In the genomic region with DNA sequence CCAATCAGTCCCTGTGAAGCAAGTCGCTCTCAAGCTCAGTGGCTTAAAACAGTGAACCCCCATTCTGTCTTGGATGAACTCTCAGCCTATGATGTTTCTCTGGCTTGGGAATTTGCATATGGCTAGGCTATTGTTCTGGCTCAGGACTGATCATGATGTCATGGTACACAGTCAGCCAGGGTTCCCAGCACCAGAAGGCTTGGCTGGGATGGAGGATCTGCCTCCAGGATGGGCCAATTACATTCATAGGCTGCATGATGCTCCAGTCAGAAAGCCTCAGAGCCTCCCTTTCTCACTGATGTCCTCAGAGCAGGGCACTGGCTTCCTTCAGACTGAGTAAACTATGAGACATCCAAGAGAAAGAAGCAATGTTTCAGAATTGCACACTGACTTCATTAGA, we compare ENCODE assay signal across 22 mouse cellular contexts.
DNase-seq lines count a peak whose midpoint lies in the region; ATAC-seq and TF ChIP-seq lines count a peak whose summit lies in the region.
"Had no signal": no experiment of that assay in that cellular context is flagged by ENCODE, and none has a peak within 500 bp of the region (broad histone marks: within the 10 kb centered on the region; RNA-seq: fewer than 3 reads in every experiment).

No protein-coding gene starts in this region.

- H3K36me3 ChIP-seq in liver, embryonic 11.5 days (ENCODE audit: control insufficient read depth, insufficient read depth, low read length), result no peaks in the 10 kb centered on the region
- H3K36me3 ChIP-seq: embryonic facial prominence, embryonic 15.5 days; forebrain, embryonic 12.5 days; heart, embryonic 15.5 days; hindbrain, embryonic 13.5 days; kidney, embryonic 15.5 days had no signal

- peaks cover 3% of the 10 kb centered on the region; the same call in 1 of the 2 replicates for H3K9me3 ChIP-seq in liver, embryonic 11.5 days (ENCODE audit: control insufficient read depth, low read length)

- no peak overlapping the region for H3K4me2 ChIP-seq in liver, embryonic 11.5 days
- H3K4me2 ChIP-seq: embryonic facial prominence, embryonic 15.5 days; forebrain, embryonic 12.5 days; heart, embryonic 15.5 days; hindbrain, embryonic 13.5 days; kidney, embryonic 15.5 days had no signal

- H3K27ac ChIP-seq in gastrocnemius, adult 2 months, result no peak overlapping the region
- no peak overlapping the region for H3K27ac ChIP-seq in liver, embryonic 11.5 days (ENCODE audit: low read depth, low read length)
- H3K27ac ChIP-seq: embryonic facial prominence, embryonic 15.5 days; forebrain, embryonic 12.5 days; heart, adult 2 months; heart, embryonic 15.5 days; hindbrain, embryonic 13.5 days; kidney, embryonic 15.5 days had no signal

- H3K4me3 ChIP-seq in gastrocnemius, adult 2 months, result no peak overlapping the region
- no peak overlapping the region for H3K4me3 ChIP-seq in liver, embryonic 11.5 days (ENCODE audit: low read depth, low read length)
- H3K4me3 ChIP-seq: embryonic facial prominence, embryonic 15.5 days; forebrain, embryonic 12.5 days; heart, adult 2 months; heart, embryonic 15.5 days; hindbrain, embryonic 13.5 days; kidney, embryonic 15.5 days had no signal

- peak; percentile 25 for DNase-seq in gastrocnemius, postnatal 14 days
- DNase-seq in gastrocnemius, adult 2 months, result no peak
- peak; percentile 9 for DNase-seq in heart, postnatal 25 days (ENCODE audit: low spot score)
- no peak for DNase-seq in heart, adult 8-10 months (ENCODE audit: low spot score)
- DNase-seq in Muller cell, postnatal 12 days (ENCODE audit: inconsistent ontology term), result peak; percentile 64
- DNase-seq in brain, adult 2 months (ENCODE audit: low read depth, low spot score), result peak; percentile 40
- DNase-seq in liver, embryonic 11.5 days (ENCODE audit: low spot score), result no peak
- no peak for DNase-seq in c-Kit-positive CD71-positive TER-119-positive erythroid progenitor cells, embryonic 14.5 days (ENCODE audit: low spot score)
- DNase-seq: adrenal gland, postnatal 14 days; cerebellum, adult 8-10 months; heart, adult 2 months; kidney, adult 2 months; kidney, postnatal 14 days had no signal

- H3K4me1 ChIP-seq in liver, embryonic 11.5 days (replicated peaks; ENCODE audit: control insufficient read depth, insufficient read depth, low read length), result no peaks in the 10 kb centered on the region
- H3K4me1 ChIP-seq: embryonic facial prominence, embryonic 15.5 days; forebrain, embryonic 12.5 days; heart, embryonic 15.5 days; hindbrain, embryonic 13.5 days; kidney, embryonic 15.5 days had no signal

- TF ChIP-seq CTCF in gastrocnemius, adult 2 months (IDR thresholded peaks at IDR 0.05), result no peak

- no peak for ATAC-seq in liver, embryonic 11.5 days (replicated peaks; ENCODE audit: low FRiP score)
- ATAC-seq: activated CD4-positive, CD25-positive, alpha-beta regulatory T cell, adult 4 months; forebrain, embryonic 16.5 days; intestine, embryonic 16.5 days had no signal

- 85% methylated on average over 1 of the region's 1 CpGs for WGBS in liver, embryonic 11.5 days

- intact Hi-C loops in gastrocnemius, postnatal 14 days (cut with DNase I; ENCODE audit: low total_unique reads), result no loop called here
- intact Hi-C loops in gastrocnemius, adult 2 months (cut with DNase I), result no loop called here
- intact Hi-C loops in heart, postnatal 25 days (cut with DNase I), result no loop called here

- H3K9ac ChIP-seq in liver, embryonic 11.5 days (ENCODE audit: low read depth, low read length), result no peak overlapping the region
- H3K9ac ChIP-seq: embryonic facial prominence, embryonic 15.5 days; forebrain, embryonic 12.5 days; heart, embryonic 15.5 days; hindbrain, embryonic 13.5 days; kidney, embryonic 15.5 days had no signal

- H3K27me3 ChIP-seq in liver, embryonic 11.5 days (replicated peaks; ENCODE audit: control insufficient read depth, insufficient read depth, low read length), result no peaks in the 10 kb centered on the region
- H3K27me3 ChIP-seq: CH12.LX; embryonic facial prominence, embryonic 15.5 days; forebrain, embryonic 12.5 days; heart, embryonic 15.5 days; hindbrain, embryonic 13.5 days; kidney, embryonic 15.5 days had no signal

Comparison
In these comparisons a context has a peak if more than half of its experiments do, and no peak if none do; other contexts are left out.
1. DNase-seq: peak in gastrocnemius, postnatal 14 days (single experiment), heart, postnatal 25 days (single experiment), Muller cell, postnatal 12 days (single experiment) and brain, adult 2 months (single experiment); none in gastrocnemius, adult 2 months (single experiment), heart, adult 8-10 months (single experiment), liver, embryonic 11.5 days (single experiment) and c-Kit-positive CD71-positive TER-119-positive erythroid progenitor cells, embryonic 14.5 days (single experiment).